Mouse (Mus musculus): ENCODE results near the gene Gm5129.

DNA sequence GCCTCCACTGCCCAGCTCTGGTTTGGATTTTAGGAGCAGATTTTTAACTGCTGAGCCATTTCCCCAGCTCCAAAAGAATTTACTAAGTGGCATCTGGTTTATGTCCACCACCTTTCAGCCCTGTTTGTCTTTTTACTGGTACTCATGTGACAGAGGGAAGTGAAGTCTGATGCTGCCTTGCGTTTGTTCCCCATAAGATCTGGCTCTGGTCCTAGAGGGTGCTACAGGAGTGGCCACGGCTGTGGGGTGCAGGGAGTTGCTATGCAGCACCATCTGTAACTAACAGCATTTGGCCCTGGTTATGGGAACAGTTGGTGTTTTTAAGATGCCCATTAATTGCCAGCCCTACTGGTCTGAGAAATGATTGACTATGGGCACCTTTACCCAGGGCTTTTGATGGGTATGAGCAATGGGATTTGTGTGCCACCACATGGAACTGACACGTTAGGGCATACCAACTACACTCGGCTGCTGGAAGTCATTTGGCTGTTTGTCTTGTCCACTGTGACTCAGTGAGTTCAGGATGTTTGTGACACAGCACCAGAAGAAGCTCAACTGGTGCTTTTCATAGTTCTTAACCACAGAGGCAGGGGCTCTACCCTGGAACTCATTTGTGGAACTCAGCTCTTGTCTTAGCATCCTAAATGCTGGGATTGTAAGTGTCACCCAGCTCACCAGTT lies 37.1 kb upstream of the Gm5129 start:
- TF ChIP-seq CTCF (IDR thresholded peaks at IDR 0.05; ENCODE audit: extremely low read depth, insufficient read depth, low read length) (no peak), POLR2A (IDR thresholded peaks at IDR 0.05; ENCODE audit: extremely low read depth, insufficient read depth, low read length) (no peak)

Measured in cortical plate, adult 2 months (tissue).